Mouse (Mus musculus) stomach, postnatal 0 days (tissue): ENCODE measurements around the gene Plekha5. TPM values are rescaled to one million over a fixed set of nuclear protein-coding genes. Genes with fewer than 3 reads are reported as not detected.

Experiments used
- ATAC-seq: fragments of 200-750 bp; cut with Nextera tagmentation; 2 replicates; pipeline ENCODE4 v1.8.0; 2017; ENCODE audit not compliant: low FRiP score, low TSS enrichment
- DNase-seq: peaks from one replicate; pipeline ENCODE4 v3.0.0-alpha.2; 2016; ENCODE audit warnings: low spot score
- H3K27ac ChIP-seq: fragments of 300-500 bp; sonication (generic); replicated peaks from 2 replicates; pipeline ENCODE4 v1.5.1; 2014; ENCODE audit warnings: mild to moderate bottlenecking, control low read depth
- H3K27me3 ChIP-seq: fragments of 300-500 bp; sonication (generic); 2 replicates; pipeline ENCODE4 v1.6.1; 2014; ENCODE audit warnings: low read length; ENCODE audit not compliant: control insufficient read depth, insufficient read depth
- H3K36me3 ChIP-seq: fragments of 300-500 bp; sonication (generic); 2 replicates; pipeline ENCODE4 v1.6.1; 2014; ENCODE audit warnings: low read length, mixed read lengths; ENCODE audit not compliant: control insufficient read depth, insufficient read depth
- H3K4me1 ChIP-seq: fragments of 300-500 bp; sonication (generic); replicated peaks from 2 replicates; pipeline ENCODE4 v1.6.1; 2014; ENCODE audit warnings: antibody characterized with exemption; ENCODE audit not compliant: control insufficient read depth, insufficient read depth
- H3K4me2 ChIP-seq: fragments of 300-500 bp; sonication (generic); replicated peaks from 2 replicates; pipeline ENCODE4 v1.6.1; 2014; ENCODE audit warnings: low read depth, mild to moderate bottlenecking, control low read depth, moderate library complexity
- H3K4me3 ChIP-seq: fragments of 300-500 bp; sonication (generic); 2 replicates; pipeline ENCODE4 v1.5.1; 2014; ENCODE audit warnings: low read depth, low read length, control low read depth
- H3K9ac ChIP-seq: fragments of 300-500 bp; sonication (generic); 2 replicates; pipeline ENCODE4 v1.6.1; 2014; ENCODE audit warnings: mild to moderate bottlenecking, low read length, control low read depth, mixed read lengths
- H3K9me3 ChIP-seq: fragments of 300-500 bp; sonication (generic); 2 replicates; pipeline ENCODE4 v1.6.1; 2016; ENCODE audit warnings: low read length; ENCODE audit not compliant: control insufficient read depth
- CTCF ChIP-seq: IDR thresholded peaks from 2 replicates; pipeline ENCODE4 v1.5.1; 2016; ENCODE audit warnings: antibody characterized with exemption, low read depth, mild to moderate bottlenecking, moderate library complexity
- EP300 ChIP-seq: optimal IDR thresholded peaks from 2 replicates; pipeline ENCODE3; 2016; ENCODE audit warnings: antibody characterized with exemption
- whole genome bisulfite sequencing: fragments of 180-500 bp; shearing (Covaris S2); extraction: QIAGEN DNeasy Blood & Tissue Kit; methylation state at CpG from one replicate; pipeline ENCODE4 v1.1.7; 2014; 5-methylcytosine and 5-hydroxymethylcytosine counted together
- polyA plus RNA-seq: library from polyadenylated mRNA; unstranded; fragments of >200 nt; fragmentation: Nextera tagmentation; extraction: Ambion mirVana; gene quantifications from 2 replicates; pipeline ENCODE4 v1.2.1, GENCODE M21; 2015

Gene Plekha5
- polyA plus RNA-seq, result 23.1 and 24.2 TPM in 2 replicates

DNA sequence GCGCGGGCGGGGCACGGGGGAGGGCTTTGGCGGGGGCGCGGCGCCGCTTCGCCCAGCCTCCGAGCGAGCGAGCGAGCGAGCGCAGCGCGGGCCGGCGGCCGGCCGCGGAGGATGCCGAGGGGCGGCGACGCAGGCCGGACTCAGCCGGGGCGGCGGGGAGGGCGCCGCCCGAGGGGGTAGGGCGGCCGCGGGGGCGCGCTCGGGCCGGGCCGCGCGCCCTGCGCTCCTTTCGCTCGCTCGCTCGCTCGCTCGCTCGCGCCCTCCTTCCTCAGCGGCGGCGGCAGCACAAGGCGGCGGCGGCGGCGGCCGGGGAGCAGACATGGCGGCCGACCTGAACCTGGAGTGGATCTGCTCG is at the start of gene Plekha5:
Gene Plekha5, plus strand, starts transcription at position 209 of the 355 bp plus-strand sequence.
- 0 out of 2 replicates have a peak, but pooled peaks cover 4% of the 10 kb centered on the region for H3K9me3 ChIP-seq
- TF ChIP-seq EP300, result no peak
- 0 out of 2 replicates have a peak, but pooled peaks have one; percentile 45 for TF ChIP-seq CTCF
- ATAC-seq (peak; percentile 93), DNase-seq (peak; percentile 81)
- peak within 1 kb of the TSS; percentile 78 for H3K4me2 ChIP-seq
- 6% methylated on average over 29 of the region's 65 CpGs for WGBS
- peak within 1 kb of the TSS; percentile 99 for H3K9ac ChIP-seq
- no peaks in the 10 kb centered on the region for H3K4me1 ChIP-seq
- peak within 1 kb of the TSS; percentile 98 for H3K27ac ChIP-seq
- H3K4me3 ChIP-seq, result peak within 1 kb of the TSS; percentile 99
- H3K36me3 ChIP-seq, result no peaks in the 10 kb centered on the region; the same call in 1 of the 2 replicates
- no peaks in the 10 kb centered on the region for H3K27me3 ChIP-seq

- Histone ChIP-seq H3K9ac (no peak overlapping the region), H3K4me1 (no peaks in the 10 kb centered on the region), H3K27me3 (no peaks in the 10 kb centered on the region), H3K4me3 (no peak overlapping the region), H3K36me3 (no peaks in the 10 kb centered on the region), H3K4me2 (no peak overlapping the region), H3K9me3 (no peaks in the 10 kb centered on the region), H3K27ac (no peak overlapping the region)
- DNase-seq (no peak), ATAC-seq (no peak)
- TF ChIP-seq EP300, result no peak
- no peak for TF ChIP-seq CTCF
- 72% methylated on average over 4 of the region's 4 CpGs for WGBS
These were observed 48.2 kb upstream of the Plekha5 start for GRCm38 (mm10) chr6:140375671-140376070.

DNA sequence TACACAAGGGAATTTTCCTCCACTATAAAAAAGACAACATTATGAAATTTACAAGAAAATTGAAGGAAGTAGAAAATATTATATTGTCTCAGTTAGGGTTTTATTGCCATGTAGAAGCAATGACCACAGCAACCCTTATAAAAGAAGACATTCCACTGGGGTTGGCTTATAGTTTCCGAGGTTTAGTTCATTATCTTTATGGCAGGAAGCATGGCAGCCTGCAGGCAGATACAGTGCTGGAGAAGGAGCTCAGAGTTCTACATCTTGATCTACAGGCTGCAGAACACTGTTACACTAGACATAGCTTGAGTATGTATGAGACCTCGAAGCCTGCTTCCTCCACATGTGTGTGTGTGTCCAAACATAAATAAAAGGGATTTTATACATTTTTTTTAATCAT is 43.3 kb upstream of the Plekha5 start:
- no peaks in the 10 kb centered on the region for H3K4me1 ChIP-seq
- WGBS, result 67% methylated on average over 2 of the region's 2 CpGs
- no peak overlapping the region for H3K27ac ChIP-seq
- no peak for DNase-seq
- no peaks in the 10 kb centered on the region for H3K9me3 ChIP-seq
- no peaks in the 10 kb centered on the region for H3K36me3 ChIP-seq
- H3K4me2 ChIP-seq, result no peak overlapping the region
- no peak overlapping the region for H3K9ac ChIP-seq
- H3K4me3 ChIP-seq, result no peak overlapping the region
- H3K27me3 ChIP-seq, result no peaks in the 10 kb centered on the region
- no peak for ATAC-seq
- no peak for TF ChIP-seq CTCF
- TF ChIP-seq EP300, result no peak

GRCm38 (mm10) chr6:140381162-140381561 is 42.7 kb upstream of the Plekha5 start:
- 82% methylated on average over 8 of the region's 8 CpGs for WGBS
- H3K4me1 ChIP-seq, result no peaks in the 10 kb centered on the region
- no peak overlapping the region for H3K4me3 ChIP-seq
- H3K4me2 ChIP-seq, result no peak overlapping the region
- H3K9me3 ChIP-seq, result no peaks in the 10 kb centered on the region
- DNase-seq (no peak), ATAC-seq (no peak)
- H3K36me3 ChIP-seq, result no peaks in the 10 kb centered on the region
- H3K27me3 ChIP-seq, result no peaks in the 10 kb centered on the region
- H3K27ac ChIP-seq, result no peak overlapping the region
- H3K9ac ChIP-seq, result no peak overlapping the region
- no peak for TF ChIP-seq CTCF
- TF ChIP-seq EP300, result no peak

DNA sequence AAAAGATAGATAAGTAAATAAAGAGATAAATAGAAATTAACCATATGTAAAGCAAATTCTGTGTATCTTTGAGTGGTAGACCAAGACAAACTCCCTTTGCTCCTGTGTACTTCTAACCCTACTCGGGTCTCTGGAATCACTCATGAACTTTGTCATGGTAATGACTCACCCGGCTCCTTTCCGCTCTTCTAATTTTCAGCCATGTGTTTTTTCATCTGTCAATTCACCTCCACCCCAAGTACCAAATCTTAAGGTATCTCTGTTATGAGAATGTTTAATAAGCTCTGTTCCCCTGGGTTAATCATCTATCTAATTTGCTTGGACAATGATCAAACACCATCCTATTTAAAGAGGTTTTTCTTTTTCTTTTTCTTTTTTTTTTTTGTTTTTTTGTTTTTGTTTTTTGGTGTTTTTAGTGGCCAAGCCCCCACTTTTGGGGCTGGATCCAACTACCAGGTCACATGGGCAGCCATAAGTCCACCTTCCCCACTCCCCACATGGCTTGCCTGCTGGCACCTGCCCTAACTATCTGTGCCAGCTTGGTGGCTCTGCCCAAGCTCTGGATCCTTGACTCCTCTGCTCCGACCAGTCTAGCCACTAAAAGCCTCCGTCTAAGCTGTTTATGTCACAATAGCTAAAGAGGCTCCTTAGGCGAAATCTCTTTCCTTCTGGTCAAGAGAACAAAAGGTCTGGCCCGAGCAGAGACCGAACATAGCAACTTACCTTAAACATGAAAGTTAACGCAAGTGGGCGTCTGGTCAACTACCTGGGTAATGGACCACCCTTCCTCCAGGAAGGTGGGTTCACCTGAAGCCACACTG is 40.1 kb upstream of the Plekha5 start:
- H3K4me1 ChIP-seq, result no peaks in the 10 kb centered on the region
- H3K9ac ChIP-seq, result no peak overlapping the region
- H3K9me3 ChIP-seq, result no peaks in the 10 kb centered on the region
- TF ChIP-seq CTCF (no peak), EP300 (no peak)
- WGBS, result 75% methylated on average over 10 of the region's 10 CpGs
- H3K27me3 ChIP-seq, result no peaks in the 10 kb centered on the region
- DNase-seq (no peak), ATAC-seq (no peak)
- H3K36me3 ChIP-seq, result no peaks in the 10 kb centered on the region
- H3K27ac ChIP-seq, result no peak overlapping the region
- no peak overlapping the region for H3K4me2 ChIP-seq
- H3K4me3 ChIP-seq, result no peak overlapping the region

DNA sequence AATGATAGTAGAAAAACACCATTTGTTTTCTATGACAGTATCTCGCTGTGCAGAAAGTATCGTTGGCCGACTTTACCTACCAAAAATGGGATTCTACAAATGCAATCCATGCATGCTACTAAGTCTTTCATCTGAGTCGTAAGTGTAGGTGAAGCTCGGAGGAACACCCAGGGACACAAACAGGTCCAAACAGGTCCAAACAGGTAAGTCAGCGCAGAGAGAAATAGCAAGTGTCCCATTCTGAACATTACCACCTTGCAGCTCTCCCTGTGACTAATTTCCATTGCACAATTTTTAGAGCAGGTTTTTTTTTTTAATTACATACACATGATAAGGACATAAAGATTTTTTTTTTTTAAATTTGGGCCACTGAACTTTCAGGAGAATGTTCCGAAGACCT is 27.2 kb upstream of the Plekha5 start:
- no peak overlapping the region for H3K9ac ChIP-seq
- no peaks in the 10 kb centered on the region for H3K36me3 ChIP-seq
- no peak for DNase-seq
- no peak for ATAC-seq
- no peaks in the 10 kb centered on the region for H3K27me3 ChIP-seq
- no peak overlapping the region for H3K27ac ChIP-seq
- no peaks in the 10 kb centered on the region for H3K4me1 ChIP-seq
- H3K4me2 ChIP-seq, result no peak overlapping the region
- H3K9me3 ChIP-seq, result no peaks in the 10 kb centered on the region
- no peak for TF ChIP-seq EP300
- TF ChIP-seq CTCF, result no peak
- no peak overlapping the region for H3K4me3 ChIP-seq
- WGBS, result 77% methylated on average over 7 of the region's 7 CpGs
